Mouse (Mus musculus) mouse embryonic stem cell (cell line): ENCODE results near the gene Mta2.

Experiments
- in situ Hi-C, 2 experiments: fragments of 300-500 bp; cut with MboI; formaldehyde crosslinking; loops; 1 replicate in 1 of 2; 3 replicates in 1 of 2; pipeline ENCODE4 v1.14.3; 2019 to 2020; ENCODE audit warnings: low sequenced_read_pairs in 2 of 2, low pct_unique_long_range_greater_than_20kb in 1 of 2, mixed read lengths in 1 of 2; ENCODE audit not compliant: unreplicated experiment in 1 of 2

Gene Mta2

DNA sequence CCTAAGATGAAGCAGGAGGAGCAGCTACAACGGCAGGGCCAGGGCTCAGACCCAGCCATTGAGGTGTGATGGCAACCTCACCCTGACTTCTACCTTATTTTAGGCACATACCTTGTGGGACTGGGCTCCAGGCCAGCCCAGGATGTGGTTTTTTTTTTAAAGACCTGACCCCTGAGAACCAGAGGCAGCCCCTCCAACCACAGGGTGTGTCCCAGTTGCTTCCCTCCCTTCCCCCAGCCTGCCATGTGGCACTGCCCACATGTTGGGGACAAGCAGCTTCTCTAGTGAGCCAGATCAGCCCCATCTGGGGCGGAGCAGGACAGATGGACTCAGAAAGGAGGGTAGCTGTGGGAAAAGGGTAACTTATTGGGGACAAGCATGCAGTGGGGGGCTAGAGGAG lies 14.9 kb upstream of the Mta2 start:
- in situ Hi-C loops: loop anchor here in 1 of 2 experiments (25.0 kb wide), 1 partner anchor 1686 kb away; the partner anchor contains the start of genes Ddb1 and Tkfc

DNA sequence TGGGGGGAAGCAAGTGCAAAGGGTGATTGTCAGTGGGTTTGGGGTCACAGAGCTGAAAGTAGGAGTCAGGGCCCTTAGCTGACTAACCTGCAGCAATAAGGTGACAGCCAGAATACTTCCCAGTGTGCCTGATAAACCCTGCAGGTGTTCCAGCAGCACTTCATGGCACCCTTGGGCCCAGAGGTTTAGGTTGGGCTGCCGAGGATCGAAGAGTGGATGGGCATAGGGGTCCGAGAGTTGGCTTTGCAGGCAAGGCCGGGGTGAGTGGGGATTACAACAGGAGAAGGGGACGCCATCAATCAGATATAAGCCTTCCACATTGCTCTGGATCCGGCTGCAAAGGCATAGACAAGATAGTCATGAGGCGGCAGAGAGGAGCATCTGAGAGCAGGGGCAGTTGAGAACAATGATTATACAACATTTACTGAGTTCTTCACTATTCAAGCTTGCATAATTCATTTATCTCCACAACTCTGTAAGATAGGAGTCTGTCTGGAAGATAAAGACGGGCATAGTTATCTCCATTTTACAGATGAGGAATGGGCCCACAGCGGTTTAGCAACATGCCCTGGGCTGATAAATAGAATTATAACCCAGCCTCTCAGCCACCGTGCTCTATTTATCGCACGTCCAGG lies 13.7 kb upstream of the Mta2 start:
- in situ Hi-C loops: loop anchor here in 1 of 2 experiments (25.0 kb wide), 1 partner anchor 1684 kb away; the partner anchor contains the start of genes Ddb1 and Tkfc

DNA sequence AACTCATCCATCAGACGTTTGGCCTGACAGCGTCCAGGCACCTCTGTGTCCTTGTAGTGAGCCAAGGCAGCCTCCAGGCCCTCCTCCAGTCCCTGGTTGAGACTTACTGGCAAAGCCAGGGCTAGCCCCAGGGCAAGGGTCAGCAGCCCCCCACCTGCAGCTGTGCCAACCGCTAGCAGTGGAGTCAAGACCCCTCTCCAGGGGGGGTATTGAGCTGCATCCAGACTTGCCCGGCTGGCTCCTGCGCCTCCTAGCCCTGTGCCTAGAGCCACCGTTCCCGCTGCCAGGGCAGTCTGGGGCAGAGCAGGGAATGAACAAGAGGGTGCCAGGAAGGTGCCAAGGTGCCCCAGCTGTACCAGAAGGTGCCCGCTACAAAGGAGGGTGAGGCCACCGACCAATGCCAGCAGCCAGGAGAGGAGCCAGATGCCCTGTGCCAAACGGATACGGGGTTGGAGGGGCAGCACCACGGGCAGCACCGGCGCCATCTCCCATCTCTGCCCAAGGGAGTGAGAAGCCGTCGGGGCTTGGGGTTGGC lies 12.9 kb upstream of the Mta2 start:
- in situ Hi-C loops: loop anchor here in 1 of 2 experiments (25.0 kb wide), 1 partner anchor 1684 kb away; the partner anchor contains the start of genes Ddb1 and Tkfc

DNA sequence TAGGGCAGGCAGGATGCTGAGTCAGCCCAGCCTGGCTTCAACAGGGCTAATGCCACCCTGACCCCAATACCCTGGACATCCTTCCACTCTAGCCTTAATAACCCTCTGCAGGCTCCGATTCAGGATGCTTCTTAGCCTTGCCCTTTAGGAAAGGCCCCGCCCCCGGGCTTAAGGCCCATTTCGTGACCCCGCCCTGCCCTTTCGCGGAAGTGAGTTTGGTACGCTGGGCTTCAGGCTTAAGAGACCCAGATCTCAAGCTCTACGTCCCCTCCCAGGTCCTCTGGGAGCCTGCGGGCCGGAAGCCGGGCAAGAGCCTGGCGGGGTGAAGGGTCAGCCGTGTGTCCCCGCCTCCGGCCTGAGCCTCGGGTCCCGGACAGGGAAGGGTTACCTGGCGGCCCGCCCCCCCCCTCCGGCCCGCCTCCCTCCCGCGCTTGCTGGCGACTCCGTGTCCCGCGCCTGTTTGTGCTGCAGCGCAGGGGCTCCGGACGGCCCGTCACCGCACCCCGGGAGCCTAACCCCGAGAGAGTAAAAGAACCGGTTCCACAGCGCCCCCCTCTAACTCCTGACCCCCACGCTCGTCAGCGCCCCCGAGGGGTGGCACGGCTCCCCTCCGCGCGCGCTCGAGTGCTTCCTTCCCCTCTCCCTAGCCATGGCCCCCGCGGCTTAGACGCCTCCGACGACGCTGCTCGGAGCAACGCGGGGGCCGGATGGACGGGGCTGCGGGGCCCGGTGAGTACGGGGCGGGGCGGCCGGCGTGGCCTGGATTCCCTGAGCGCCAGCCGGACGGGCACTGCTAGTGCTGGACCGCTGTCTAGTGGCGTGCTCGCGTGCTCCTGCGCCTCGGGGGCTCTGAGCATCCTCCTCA lies 12.2 kb upstream of the Mta2 start, which contains the start of the genes Rom1 and Eml3:
Gene Rom1, minus strand, starts transcription at position 133 of the 865 bp plus-strand sequence.
Gene Eml3, plus strand, starts transcription at position 329 of the 865 bp plus-strand sequence.
- in situ Hi-C loops: loop anchor here in 1 of 2 experiments (25.0 kb wide), 1 partner anchor 1683 kb away; the partner anchor contains the start of genes Ddb1 and Tkfc

DNA sequence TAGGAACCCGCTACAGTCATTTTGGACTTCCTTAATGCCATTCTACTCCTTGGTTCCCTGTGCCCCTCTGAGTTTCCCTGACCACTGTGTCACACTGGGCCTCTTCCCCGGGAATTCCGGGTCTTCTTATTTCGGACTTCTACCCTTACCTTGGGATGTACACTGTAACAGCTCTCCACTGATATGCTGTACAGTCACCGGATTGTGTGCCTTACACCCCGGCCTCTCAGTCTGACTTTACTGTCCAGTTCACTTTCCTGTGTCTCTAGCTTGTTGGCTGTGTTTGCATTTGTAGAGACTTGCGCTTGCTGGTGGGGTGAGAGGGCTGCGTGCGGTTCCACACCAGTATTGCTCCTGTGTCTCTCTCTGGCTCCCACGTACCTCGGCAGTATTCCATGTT lies 11.6 kb upstream of the Mta2 start:
- in situ Hi-C loops: loop anchor here in 1 of 2 experiments (25.0 kb wide), 1 partner anchor 1682 kb away; the partner anchor contains the start of genes Ddb1 and Tkfc

DNA sequence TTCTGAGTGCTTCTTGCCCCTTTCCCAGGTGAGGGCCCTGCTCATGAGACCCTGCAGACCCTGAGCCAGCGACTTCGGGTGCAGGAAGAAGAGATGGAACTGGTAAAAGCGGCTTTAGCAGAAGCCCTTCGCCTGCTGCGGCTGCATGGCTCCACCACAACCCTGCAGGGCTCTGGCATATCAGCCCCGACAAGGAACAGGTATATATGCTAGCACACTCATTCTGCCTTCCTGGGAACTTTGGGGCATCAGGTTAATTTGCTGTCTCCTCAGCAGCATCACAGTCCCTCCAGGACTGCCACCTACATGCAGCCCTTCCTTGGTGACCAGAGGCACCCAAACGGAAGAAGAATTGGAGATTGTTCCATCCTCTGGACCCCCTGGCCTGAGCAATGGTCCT lies 10.9 kb upstream of the Mta2 start:
- in situ Hi-C loops: loop anchor here in 1 of 2 experiments (25.0 kb wide), 1 partner anchor 1682 kb away; the partner anchor contains the start of genes Ddb1 and Tkfc

DNA sequence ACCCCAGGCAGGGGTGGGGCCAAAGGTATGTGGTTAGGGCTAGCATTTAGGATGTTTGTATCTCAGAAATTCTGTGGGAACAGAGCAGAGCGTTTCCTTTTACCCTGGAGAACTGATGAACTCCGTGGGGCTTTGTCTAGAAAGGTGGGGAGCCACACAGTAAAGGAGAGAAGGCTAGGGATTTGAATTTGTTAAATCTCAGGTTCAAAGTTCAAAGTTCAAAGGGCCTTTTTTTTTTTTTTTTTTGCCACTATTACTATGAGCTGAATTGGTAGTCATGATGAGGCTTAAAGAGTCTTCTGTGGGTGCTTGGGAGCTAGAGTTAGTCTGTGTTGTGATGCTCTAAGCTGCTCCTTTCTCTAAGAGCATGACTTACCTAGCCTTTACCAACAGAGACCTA lies 4.9 kb upstream of the Mta2 start:
- in situ Hi-C loops: loop anchor here in 1 of 2 experiments (25.0 kb wide), 1 partner anchor 1676 kb away; the partner anchor contains the start of genes Ddb1 and Tkfc

DNA sequence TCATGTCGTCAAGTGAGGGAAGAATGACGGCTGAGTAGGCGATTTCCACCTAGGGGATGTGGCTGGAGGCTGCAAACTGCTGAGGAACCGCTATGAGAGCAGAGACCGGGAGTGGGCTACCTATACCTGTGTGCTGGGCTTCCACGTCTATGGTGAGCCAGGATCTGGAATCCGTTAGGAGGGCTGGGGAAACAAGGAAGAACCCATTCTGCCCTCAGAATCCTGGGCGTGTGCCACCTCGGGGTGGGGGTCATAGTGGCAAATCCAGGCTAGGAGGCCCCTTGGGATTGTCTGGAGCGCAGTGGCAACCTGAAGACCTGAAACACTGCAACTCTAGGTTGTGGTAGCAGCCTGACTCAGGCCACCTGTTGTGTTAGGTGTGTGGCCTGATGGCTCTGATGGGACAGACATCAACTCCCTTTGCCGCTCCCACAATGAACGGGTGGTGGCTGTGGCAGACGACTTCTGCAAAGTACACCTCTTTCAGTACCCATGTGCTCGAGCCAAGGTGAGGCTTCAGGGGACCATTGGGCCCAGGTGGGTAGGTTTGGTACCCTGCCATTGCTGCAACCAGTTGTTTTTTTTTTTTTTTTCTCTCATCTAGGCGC lies 1.0 kb upstream of the Mta2 start:
- in situ Hi-C loops: loop anchor here in 1 of 2 experiments (25.0 kb wide), 1 partner anchor 1672 kb away; the partner anchor contains the start of genes Ddb1 and Tkfc

DNA sequence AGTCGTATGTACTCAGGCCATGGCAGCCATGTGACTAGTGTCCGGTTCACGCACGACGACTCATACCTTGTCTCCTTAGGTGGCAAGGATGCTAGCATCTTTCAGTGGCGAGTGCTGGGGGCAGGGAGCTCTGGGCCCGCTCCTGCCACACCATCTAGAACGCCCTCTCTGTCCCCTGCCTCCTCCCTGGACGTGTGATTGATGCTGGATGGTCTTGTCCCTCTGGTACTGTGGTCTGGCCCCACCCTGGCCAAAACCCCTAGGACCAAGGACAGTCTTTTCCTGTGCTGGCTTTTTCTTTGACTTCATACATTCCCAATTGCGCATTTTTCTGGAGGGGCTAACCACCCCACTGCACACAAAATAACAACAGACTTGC lies 550 bp upstream of the Mta2 start:
- in situ Hi-C loops: loop anchor here in 1 of 2 experiments (25.0 kb wide), 1 partner anchor 1671 kb away; the partner anchor contains the start of genes Ddb1 and Tkfc

DNA sequence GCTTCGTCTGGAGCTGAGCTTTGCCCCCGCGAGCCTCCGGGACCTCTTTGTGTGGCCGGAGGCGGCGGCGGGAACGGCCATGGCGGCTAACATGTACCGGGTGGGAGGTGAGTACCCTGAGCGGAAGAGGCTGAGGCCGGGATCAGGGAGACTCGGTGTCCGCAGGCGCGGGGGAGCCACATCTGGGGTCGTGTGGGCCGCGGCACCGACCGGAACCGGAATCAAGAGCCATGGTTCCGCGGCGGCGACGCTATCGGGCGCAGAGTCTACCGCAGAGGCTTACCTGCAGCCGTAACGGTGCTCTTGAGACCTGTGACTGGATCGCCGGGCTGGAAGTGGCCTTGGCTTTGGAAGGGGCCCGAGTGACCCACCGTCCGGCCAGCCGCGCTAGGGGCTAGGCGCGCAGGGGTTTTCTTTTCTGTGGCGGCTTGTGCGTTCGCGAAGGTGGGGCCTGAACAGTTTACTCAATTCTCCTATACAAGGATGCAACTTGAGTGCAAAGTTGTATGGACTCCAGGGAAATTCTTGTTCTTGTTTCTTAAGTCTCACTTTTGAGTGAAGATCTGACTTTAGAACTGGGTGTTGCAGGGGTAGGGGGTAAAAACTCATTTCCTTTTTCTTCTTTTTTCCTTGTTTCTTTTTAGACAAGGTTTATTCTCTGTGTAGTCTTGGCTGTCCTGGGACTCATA lies 745 bp downstream of the Mta2 start:
- in situ Hi-C loops: loop anchor here in 1 of 2 experiments (25.0 kb wide), 1 partner anchor 1670 kb away; the partner anchor contains the start of genes Ddb1 and Tkfc

DNA sequence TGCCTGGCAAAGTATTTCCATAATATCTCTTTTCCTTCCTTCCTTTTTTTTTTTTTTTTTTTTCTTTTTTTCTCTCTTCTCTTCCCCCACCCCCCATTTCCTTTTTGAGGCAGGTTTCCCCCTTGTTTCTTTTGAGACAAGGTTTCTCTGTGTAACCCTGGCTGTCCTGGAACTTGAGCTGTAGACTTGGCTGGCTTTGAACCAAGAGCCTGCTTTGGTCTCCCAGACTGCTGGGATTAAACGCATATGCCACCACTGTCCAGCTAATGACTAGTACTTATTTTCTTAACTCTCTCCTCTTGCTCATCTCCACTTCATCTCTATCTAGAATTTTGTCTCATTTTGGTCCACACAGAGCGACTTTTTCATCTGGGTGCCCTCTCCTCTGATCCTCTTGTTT lies 1.4 kb downstream of the Mta2 start:
- in situ Hi-C loops: loop anchor here in 1 of 2 experiments (25.0 kb wide), 1 partner anchor 1669 kb away; the partner anchor contains the start of genes Ddb1 and Tkfc

DNA sequence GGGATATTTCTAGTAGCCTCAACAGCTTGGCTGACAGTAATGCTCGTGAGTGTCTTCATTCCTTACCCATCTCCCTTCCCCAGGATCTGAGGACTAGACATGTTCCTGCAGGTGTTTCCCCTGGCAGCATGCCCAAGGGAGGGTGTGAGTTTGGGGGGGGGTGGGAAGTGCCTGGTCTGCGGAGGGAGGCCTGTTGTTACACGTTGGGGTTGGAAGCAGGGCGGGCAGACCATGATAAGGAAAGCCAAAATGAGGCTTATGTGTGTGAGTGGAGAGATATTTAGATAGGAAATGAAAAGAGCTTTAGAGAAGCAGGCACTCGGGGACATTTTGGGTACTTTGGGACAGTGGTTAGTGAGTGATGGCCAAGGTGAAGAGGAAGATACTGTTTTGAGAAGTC lies 2.4 kb downstream of the Mta2 start:
- in situ Hi-C loops: loop anchor here in 1 of 2 experiments (25.0 kb wide), 1 partner anchor 1668 kb away; the partner anchor contains the start of genes Ddb1 and Tkfc

DNA sequence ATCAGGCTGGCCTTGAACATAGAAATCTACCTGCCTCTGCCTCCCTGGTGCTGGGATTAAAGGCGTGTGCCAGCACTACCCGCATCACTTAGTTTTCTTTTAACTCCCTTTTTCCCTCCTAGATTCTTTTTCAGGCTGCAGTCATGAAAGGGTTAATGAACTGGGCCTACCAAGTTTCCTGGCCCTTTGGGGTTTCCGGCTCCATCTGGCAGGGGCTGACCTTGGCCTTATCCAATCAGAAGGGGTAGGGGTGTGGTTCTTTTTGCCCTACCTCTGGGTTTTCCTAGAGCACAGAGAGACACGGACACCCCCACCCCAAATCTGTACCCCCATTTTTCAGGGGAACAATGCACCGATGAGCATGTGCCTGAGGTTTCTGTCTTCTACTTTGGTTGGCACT lies 3.1 kb downstream of the Mta2 start:
- in situ Hi-C loops: loop anchor here in 1 of 2 experiments (25.0 kb wide), 1 partner anchor 1668 kb away; the partner anchor contains the start of genes Ddb1 and Tkfc

DNA sequence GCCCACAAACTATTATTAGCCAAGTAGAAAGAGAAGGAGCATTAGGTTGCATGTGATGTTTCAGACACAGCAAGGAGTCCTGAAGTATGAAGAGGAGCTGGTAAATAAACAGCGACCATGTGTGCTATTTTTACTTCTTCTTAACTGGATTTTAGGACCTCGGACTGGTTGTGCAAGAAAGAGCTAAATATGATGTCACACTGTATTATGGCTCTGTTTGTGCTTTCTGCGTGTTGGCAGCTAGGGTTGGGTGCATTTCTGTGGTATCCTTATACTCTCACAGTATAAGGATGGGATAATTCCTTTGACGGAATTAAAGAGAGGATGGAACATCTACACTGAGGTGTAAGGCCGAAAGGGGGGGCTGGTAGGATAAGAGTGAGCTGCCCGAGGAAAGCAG lies 3.6 kb downstream of the Mta2 start:
- in situ Hi-C loops: loop anchor here in 1 of 2 experiments (25.0 kb wide), 1 partner anchor 1667 kb away; the partner anchor contains the start of genes Ddb1 and Tkfc

DNA sequence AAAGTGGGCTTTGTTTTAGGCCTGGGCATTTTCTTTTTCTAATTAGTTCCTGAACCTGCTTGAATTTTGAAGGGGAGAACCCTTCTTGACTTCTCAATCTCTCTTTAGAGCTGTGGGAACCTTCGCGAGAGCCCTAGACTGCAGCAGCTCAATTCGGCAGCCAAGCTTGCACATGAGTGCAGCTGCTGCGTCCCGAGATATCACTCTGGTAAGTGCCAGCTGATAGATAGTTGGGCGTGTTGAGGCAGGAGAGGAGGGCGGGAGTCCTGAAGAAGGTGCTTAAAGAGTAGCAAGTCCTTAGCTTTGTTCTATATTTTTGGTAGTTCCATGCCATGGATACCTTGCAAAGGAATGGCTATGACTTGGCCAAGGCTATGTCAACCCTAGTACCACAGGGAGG lies 5.3 kb downstream of the Mta2 start:
- in situ Hi-C loops: loop anchor here in 1 of 2 experiments (25.0 kb wide), 1 partner anchor 1665 kb away; the partner anchor contains the start of genes Ddb1 and Tkfc

DNA sequence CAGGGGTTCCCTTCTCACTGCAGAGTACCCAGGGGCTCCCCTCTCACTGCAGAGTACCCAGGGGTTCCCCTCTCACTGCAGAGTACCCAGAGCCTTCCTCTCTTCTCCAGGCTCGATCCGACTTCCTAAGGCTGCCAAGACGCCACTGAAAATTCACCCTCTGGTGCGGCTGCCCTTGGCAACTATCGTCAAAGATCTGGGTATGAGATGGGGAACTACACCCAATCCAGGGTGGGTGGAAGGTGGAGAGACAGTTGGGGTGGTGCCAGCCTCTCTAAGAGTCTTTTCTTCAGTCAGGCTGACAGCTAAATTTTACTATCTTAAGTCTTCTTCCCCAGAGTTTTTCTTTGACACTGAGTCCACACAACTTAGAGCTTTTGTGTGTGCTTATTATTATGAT lies 8.5 kb downstream of the Mta2 start:
- in situ Hi-C loops: loop anchor here in 1 of 2 experiments (5.0 kb wide), 1 partner anchor 43 kb away; no protein-coding TSS in a partner anchor

DNA sequence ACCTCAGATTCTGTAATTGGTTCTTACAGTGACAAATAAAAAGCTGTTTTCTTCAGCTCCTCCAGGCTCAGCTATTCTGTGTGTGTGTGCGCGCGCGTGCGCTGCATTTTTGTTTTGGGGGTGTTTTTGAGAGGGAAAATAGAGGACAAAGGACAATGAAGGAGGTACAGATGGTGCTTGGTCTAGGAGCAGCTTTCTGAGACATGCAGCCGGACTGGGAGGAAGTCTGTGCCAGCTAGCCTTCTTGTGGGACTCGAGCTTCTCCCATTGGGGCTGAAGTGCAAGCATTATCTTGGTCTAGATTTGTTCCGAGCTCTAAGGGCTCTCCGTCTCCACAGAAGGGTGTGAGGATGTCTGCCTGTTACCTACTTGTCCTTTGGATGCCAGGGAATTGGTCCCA lies 10.6 kb downstream of the Mta2 start:
- in situ Hi-C loops: loop anchor here in 1 of 2 experiments (5.0 kb wide), 1 partner anchor 45 kb away; no protein-coding TSS in a partner anchor
